Mouse (Mus musculus): ENCODE results near the gene Ppp2r5a. TPM values are rescaled to one million over a fixed set of nuclear protein-coding genes. Genes with fewer than 3 reads are reported as not detected.

Ppp2r5a gene
- polyA plus RNA-seq, 1 experiment from 2014 or later = 62.4 TPM

GRCm38 (mm10) chr1:191418936-191419335 lies 15.9 kb upstream of the Ppp2r5a start:
- Histone ChIP-seq H3K27ac (replicated peaks in 1 of 2; ENCODE audit: control insufficient read depth in 1 of 2, insufficient read depth in 1 of 2, low read depth in 2 of 2, low read length in 2 of 2) (peak overlapping the region in 1 of 2 experiments; percentile 53; a peak in 1 of 4 replicates), H3K4me3 (ENCODE audit: control insufficient read depth in 1 of 2, insufficient read depth in 1 of 2, low read depth in 1 of 2, low read length in 2 of 2) (no peak overlapping the region), H3K9me3 (ENCODE audit: control insufficient read depth, low read length) (no peaks in the 10 kb centered on the region), H3K4me2 (ENCODE audit: low read length) (no peak overlapping the region), H3K36me3 (ENCODE audit: control insufficient read depth, insufficient read depth, low read length) (no peaks in the 10 kb centered on the region), H3K9ac (ENCODE audit: low read length) (no peak overlapping the region), H3K27me3 (ENCODE audit: control insufficient read depth, insufficient read depth, low read length) (no peaks in the 10 kb centered on the region), H3K4me1 (ENCODE audit: control insufficient read depth in 2 of 2, insufficient read depth in 2 of 2, low read length in 2 of 2) (peaks cover 26 to 34% of the 10 kb centered on the region in 2 experiments)
- WGBS = 80% methylated on average over 4 of the region's 4 CpGs
- ATAC-seq (ENCODE audit: insufficient number of reproducible peaks, insufficient read depth, low FRiP score, low read depth) = no peak

GRCm38 (mm10) chr1:191417111-191417510 lies 14.0 kb upstream of the Ppp2r5a start:
- no peak for ATAC-seq (ENCODE audit: insufficient number of reproducible peaks, insufficient read depth, low FRiP score, low read depth)
- Histone ChIP-seq H3K4me2 (ENCODE audit: low read length) (no peak overlapping the region), H3K4me3 (ENCODE audit: control insufficient read depth in 1 of 2, insufficient read depth in 1 of 2, low read depth in 1 of 2, low read length in 2 of 2) (no peak overlapping the region), H3K9ac (ENCODE audit: low read length) (no peak overlapping the region), H3K9me3 (ENCODE audit: control insufficient read depth, low read length) (no peaks in the 10 kb centered on the region), H3K27me3 (ENCODE audit: control insufficient read depth, insufficient read depth, low read length) (no peaks in the 10 kb centered on the region), H3K4me1 (ENCODE audit: control insufficient read depth in 2 of 2, insufficient read depth in 2 of 2, low read length in 2 of 2) (peaks cover 24 to 33% of the 10 kb centered on the region in 2 experiments), H3K36me3 (ENCODE audit: control insufficient read depth, insufficient read depth, low read length) (no peaks in the 10 kb centered on the region), H3K27ac (replicated peaks in 1 of 2; ENCODE audit: control insufficient read depth in 1 of 2, insufficient read depth in 1 of 2, low read depth in 2 of 2, low read length in 2 of 2) (no peak overlapping the region)
- 74% methylated on average over 5 of the region's 5 CpGs for WGBS

GRCm38 (mm10) chr1:191416611-191417010 lies 13.5 kb upstream of the Ppp2r5a start:
- Histone ChIP-seq H3K27me3 (ENCODE audit: control insufficient read depth, insufficient read depth, low read length) (no peaks in the 10 kb centered on the region), H3K27ac (replicated peaks in 1 of 2; ENCODE audit: control insufficient read depth in 1 of 2, insufficient read depth in 1 of 2, low read depth in 2 of 2, low read length in 2 of 2) (peak overlapping the region in 1 of 2 experiments; percentile 22; a peak in 1 of 4 replicates), H3K4me1 (ENCODE audit: control insufficient read depth in 2 of 2, insufficient read depth in 2 of 2, low read length in 2 of 2) (peaks cover 21 to 28% of the 10 kb centered on the region in 2 experiments), H3K36me3 (ENCODE audit: control insufficient read depth, insufficient read depth, low read length) (no peaks in the 10 kb centered on the region), H3K9ac (ENCODE audit: low read length) (no peak overlapping the region), H3K4me3 (ENCODE audit: control insufficient read depth in 1 of 2, insufficient read depth in 1 of 2, low read depth in 1 of 2, low read length in 2 of 2) (no peak overlapping the region), H3K4me2 (ENCODE audit: low read length) (no peak overlapping the region), H3K9me3 (ENCODE audit: control insufficient read depth, low read length) (no peaks in the 10 kb centered on the region)
- no peak for ATAC-seq (ENCODE audit: insufficient number of reproducible peaks, insufficient read depth, low FRiP score, low read depth)
- 41% methylated on average over 3 of the region's 3 CpGs for WGBS

- H3K36me3 ChIP-seq (ENCODE audit: control insufficient read depth, insufficient read depth, low read length) = no peaks in the 10 kb centered on the region
- no peak overlapping the region for H3K9ac ChIP-seq (ENCODE audit: low read length)
- no peaks in the 10 kb centered on the region for H3K9me3 ChIP-seq (ENCODE audit: control insufficient read depth, low read length)
- H3K27ac ChIP-seq (replicated peaks in 1 of 2; ENCODE audit: control insufficient read depth in 1 of 2, insufficient read depth in 1 of 2, low read depth in 2 of 2, low read length in 2 of 2) = no peak overlapping the region
- no peak overlapping the region for H3K4me2 ChIP-seq (ENCODE audit: low read length)
- H3K4me1 ChIP-seq (ENCODE audit: control insufficient read depth in 2 of 2, insufficient read depth in 2 of 2, low read length in 2 of 2) = peaks cover 6 to 9% of the 10 kb centered on the region in 2 experiments
- no peak overlapping the region for H3K4me3 ChIP-seq (ENCODE audit: control insufficient read depth in 1 of 2, insufficient read depth in 1 of 2, low read depth in 1 of 2, low read length in 2 of 2)
- WGBS = 70% methylated on average over 6 of the region's 6 CpGs
- no peak for ATAC-seq (ENCODE audit: insufficient number of reproducible peaks, insufficient read depth, low FRiP score, low read depth)
- no peaks in the 10 kb centered on the region for H3K27me3 ChIP-seq (ENCODE audit: control insufficient read depth, insufficient read depth, low read length)
Measured at GRCm38 (mm10) chr1:191414432-191414831, 11.4 kb upstream of the Ppp2r5a start.

GRCm38 (mm10) chr1:191413691-191414415 lies 10.8 kb upstream of the Ppp2r5a start:
- WGBS = 56% methylated on average over 6 of the region's 6 CpGs
- Histone ChIP-seq H3K27ac (replicated peaks in 1 of 2; ENCODE audit: control insufficient read depth in 1 of 2, insufficient read depth in 1 of 2, low read depth in 2 of 2, low read length in 2 of 2) (no peak overlapping the region), H3K9me3 (ENCODE audit: control insufficient read depth, low read length) (no peaks in the 10 kb centered on the region), H3K4me2 (ENCODE audit: low read length) (no peak overlapping the region), H3K36me3 (ENCODE audit: control insufficient read depth, insufficient read depth, low read length) (no peaks in the 10 kb centered on the region), H3K27me3 (ENCODE audit: control insufficient read depth, insufficient read depth, low read length) (no peaks in the 10 kb centered on the region), H3K4me3 (ENCODE audit: control insufficient read depth in 1 of 2, insufficient read depth in 1 of 2, low read depth in 1 of 2, low read length in 2 of 2) (no peak overlapping the region), H3K9ac (ENCODE audit: low read length) (no peak overlapping the region), H3K4me1 (ENCODE audit: control insufficient read depth in 2 of 2, insufficient read depth in 2 of 2, low read length in 2 of 2) (peaks cover 4 to 6% of the 10 kb centered on the region in 2 experiments)
- ATAC-seq (ENCODE audit: insufficient number of reproducible peaks, insufficient read depth, low FRiP score, low read depth) = no peak

GRCm38 (mm10) chr1:191410294-191411036 lies 7.4 kb upstream of the Ppp2r5a start:
- Histone ChIP-seq H3K4me1 (ENCODE audit: control insufficient read depth in 2 of 2, insufficient read depth in 2 of 2, low read length in 2 of 2) (peaks cover 0 to 2% of the 10 kb centered on the region in 2 experiments; a peak in 2 of 4 replicates), H3K9me3 (ENCODE audit: control insufficient read depth, low read length) (no peaks in the 10 kb centered on the region), H3K9ac (ENCODE audit: low read length) (no peak overlapping the region; the same call in 1 of the 2 replicates), H3K4me2 (ENCODE audit: low read length) (peak overlapping the region; percentile 45), H3K4me3 (ENCODE audit: control insufficient read depth in 1 of 2, insufficient read depth in 1 of 2, low read depth in 1 of 2, low read length in 2 of 2) (no peak overlapping the region), H3K36me3 (ENCODE audit: control insufficient read depth, insufficient read depth, low read length) (no peaks in the 10 kb centered on the region), H3K27me3 (ENCODE audit: control insufficient read depth, insufficient read depth, low read length) (no peaks in the 10 kb centered on the region), H3K27ac (replicated peaks in 1 of 2; ENCODE audit: control insufficient read depth in 1 of 2, insufficient read depth in 1 of 2, low read depth in 2 of 2, low read length in 2 of 2) (no peak overlapping the region)
- WGBS = 56% methylated on average over 10 of the region's 10 CpGs
- no peak for ATAC-seq (ENCODE audit: insufficient number of reproducible peaks, insufficient read depth, low FRiP score, low read depth)

GRCm38 (mm10) chr1:191407246-191407645 lies 4.2 kb upstream of the Ppp2r5a start:
- H3K27ac ChIP-seq (replicated peaks in 1 of 2; ENCODE audit: control insufficient read depth in 1 of 2, insufficient read depth in 1 of 2, low read depth in 2 of 2, low read length in 2 of 2) = no peak overlapping the region
- H3K4me1 ChIP-seq (ENCODE audit: control insufficient read depth in 2 of 2, insufficient read depth in 2 of 2, low read length in 2 of 2) = peaks cover 4 to 8% of the 10 kb centered on the region in 2 experiments; a peak in 3 of 4 replicates
- H3K4me2 ChIP-seq (ENCODE audit: low read length) = no peak overlapping the region
- no peaks in the 10 kb centered on the region for H3K27me3 ChIP-seq (ENCODE audit: control insufficient read depth, insufficient read depth, low read length)
- H3K36me3 ChIP-seq (ENCODE audit: control insufficient read depth, insufficient read depth, low read length) = no peaks in the 10 kb centered on the region
- H3K9ac ChIP-seq (ENCODE audit: low read length) = no peak overlapping the region
- no peak for ATAC-seq (ENCODE audit: insufficient number of reproducible peaks, insufficient read depth, low FRiP score, low read depth)
- WGBS = 50% methylated on average over 12 of the region's 12 CpGs
- no peak overlapping the region for H3K4me3 ChIP-seq (ENCODE audit: control insufficient read depth in 1 of 2, insufficient read depth in 1 of 2, low read depth in 1 of 2, low read length in 2 of 2)
- H3K9me3 ChIP-seq (ENCODE audit: control insufficient read depth, low read length) = no peaks in the 10 kb centered on the region

Measured in heart, embryonic 14.5 days (tissue).